Mouse (Mus musculus) ovary, postnatal 10 days (tissue): Measurements from ENCODE around the gene Tmem234.
A peak's percentile ranks its signal among the peaks of the same experiment; 100 is the strongest.

ENCODE experiments used
- DNase-seq: peaks from one replicate; pipeline ENCODE4 v3.0.0; 2022; ENCODE audit warnings: low spot score

Tmem234 gene

DNA sequence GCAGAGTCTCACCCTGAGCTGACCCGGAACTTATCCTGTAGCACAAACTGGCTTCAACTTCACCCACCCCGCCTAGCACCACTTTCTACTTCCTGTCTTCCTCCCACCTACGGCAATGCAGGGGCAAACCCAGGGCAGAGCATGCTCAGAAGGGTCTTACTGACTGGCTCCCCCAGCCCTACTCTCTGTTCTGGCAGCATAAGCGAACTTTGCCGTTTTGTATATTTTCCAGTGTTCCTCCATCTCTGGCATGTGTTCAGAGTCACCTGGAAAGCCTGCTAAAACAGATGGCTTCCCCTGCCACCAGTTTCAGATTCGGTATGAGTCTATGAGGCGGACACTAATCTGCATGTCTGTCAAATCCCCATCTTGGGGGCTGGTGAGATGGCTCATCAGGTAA is 20.1 kb upstream of the Tmem234 start:
- DNase-seq, result no peak

DNA sequence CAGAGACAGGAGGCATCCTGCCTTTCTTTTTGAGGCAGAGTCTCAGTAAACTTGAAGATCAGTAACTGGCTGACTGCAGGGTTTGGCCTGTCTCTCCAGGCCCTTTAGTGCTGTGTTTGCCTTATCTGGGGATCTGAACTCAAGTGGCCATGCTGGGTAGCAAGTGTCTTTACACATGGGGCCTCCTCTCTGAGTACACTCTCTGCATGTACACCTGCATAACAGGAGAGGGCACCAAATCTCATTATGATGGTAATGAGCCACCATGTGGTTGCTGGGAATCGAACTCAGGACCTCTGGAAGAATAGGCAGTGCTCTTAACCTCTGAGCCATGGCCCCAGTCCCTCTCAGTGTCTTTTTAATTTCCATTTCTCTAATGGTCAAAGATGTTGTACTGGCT is 18.2 kb upstream of the Tmem234 start:
- no peak for DNase-seq

- no peak for DNase-seq
Observed at GRCm38 (mm10) chr4:129584370-129584769, 16.1 kb upstream of the Tmem234 start.

DNA sequence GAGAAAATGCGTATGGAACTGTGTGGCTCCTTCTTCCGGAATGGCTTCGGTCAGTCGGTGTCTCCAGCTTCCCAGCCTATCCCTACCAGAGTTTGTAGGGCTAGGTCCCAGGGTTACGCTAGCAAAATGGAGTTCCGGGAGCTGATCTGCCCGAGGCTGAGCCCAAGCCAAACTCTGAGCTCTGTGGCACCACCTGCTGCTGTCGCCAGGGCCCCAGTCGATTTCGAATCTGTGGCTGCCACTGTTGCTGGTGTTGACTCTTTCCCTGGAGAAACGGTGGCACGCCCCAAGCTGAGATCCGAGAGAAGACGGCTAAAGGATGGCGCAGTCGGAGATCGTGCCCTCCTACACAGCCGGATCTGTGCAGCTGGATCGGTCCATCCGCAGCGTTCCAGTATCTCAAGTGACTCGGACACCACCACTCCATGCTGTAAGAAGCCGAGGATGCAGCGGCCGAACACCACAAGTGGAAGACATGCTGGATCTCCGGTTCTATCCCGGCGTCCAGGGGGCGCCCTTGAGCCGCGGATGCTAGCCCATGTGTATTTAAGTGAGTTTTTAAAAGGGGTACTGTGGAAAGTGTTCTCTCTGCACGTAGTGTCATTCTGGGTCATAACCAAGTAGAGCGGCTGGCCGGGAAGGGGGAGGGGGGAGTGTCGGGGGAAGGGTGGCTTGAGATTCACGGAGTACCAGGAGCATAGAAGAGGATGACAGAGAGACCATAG is 15.4 kb upstream of the Tmem234 start:
- peak; percentile 72 for DNase-seq

DNA sequence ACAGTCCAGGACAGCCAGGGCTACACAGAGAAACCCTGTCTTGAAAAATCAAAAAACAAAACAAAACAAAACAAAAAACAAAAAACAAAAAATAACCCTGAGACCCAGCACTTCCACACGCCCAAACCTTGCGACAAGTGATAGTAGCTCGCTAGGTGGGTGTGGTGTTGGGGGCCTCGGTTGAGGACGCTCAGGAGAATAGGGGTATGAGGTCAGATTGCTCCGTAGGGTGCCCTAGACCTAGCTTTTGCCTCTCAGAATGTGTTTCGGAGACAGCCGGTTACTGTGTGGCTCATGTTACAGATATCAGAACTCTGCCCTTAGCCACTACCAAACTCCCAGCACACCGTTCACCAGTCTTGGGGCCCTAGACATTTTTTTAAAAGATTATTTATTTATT is 14.7 kb upstream of the Tmem234 start:
- DNase-seq, result no peak

- DNase-seq, result no peak
Observed at GRCm38 (mm10) chr4:129586943-129587342, 13.5 kb upstream of the Tmem234 start.

GRCm38 (mm10) chr4:129588865-129589264 is 11.6 kb upstream of the Tmem234 start:
- no peak for DNase-seq

DNA sequence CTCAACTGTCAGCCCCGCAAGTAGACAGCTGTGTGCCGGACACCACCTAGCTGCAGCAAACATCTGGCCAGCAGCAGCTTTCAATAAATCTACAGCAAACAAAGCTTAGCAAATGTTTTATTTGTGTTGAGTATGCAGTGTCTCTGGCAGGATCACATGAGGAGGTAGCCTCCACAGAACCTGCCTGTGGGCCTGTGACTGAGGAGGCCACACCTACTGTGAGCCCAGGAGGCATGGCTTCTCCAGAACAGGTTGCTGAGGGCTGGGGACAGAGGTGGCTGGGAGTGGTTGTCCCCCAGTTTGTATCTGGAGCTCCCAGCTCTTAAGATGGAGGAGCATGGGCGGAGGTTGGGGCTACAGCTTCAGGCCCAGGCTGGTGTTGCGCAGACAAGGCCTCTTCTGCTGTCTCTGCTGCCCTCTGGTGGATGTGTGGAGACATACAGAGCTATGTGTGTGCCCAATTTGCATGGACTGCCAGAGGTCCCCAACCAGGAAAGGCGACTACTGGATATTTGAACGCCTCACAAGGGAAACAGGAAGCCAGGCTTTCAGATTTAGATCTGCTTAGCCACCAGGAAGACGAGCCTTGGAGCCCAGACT is 8.1 kb downstream of the Tmem234 start:
- DNase-seq, result peak; percentile 50

- DNase-seq, result no peak
Observed at GRCm38 (mm10) chr4:129609139-129609631, 8.7 kb downstream of the Tmem234 start.

GRCm38 (mm10) chr4:129610026-129610425 is 9.6 kb downstream of the Tmem234 start:
- DNase-seq, result no peak

GRCm38 (mm10) chr4:129610472-129610871 is 10.0 kb downstream of the Tmem234 start:
- no peak for DNase-seq

DNA sequence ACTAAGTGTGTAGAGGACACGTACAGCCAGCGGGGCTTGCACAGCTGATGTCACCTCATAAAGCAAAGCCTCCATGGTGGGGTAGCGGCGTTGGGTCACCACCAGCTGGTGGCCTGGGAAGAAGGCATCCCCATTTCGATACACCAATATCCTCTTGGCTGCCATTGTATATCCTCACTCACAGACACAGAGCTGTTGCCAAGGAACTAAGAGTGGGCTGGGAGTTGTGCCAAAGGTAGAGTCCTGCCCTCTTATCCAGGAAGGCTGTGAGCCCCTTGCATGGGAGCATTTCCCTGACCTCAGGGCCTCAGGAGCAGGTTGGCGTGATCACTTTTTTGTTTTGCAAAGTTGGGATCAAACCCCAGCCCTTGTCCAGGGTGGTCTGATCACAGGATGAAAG is 13.6 kb downstream of the Tmem234 start, which contains the start of gene Dcdc2b:
TSS of gene Dcdc2b (minus strand) at position 165 of the 400 bp plus-strand sequence.
- no peak for DNase-seq

DNA sequence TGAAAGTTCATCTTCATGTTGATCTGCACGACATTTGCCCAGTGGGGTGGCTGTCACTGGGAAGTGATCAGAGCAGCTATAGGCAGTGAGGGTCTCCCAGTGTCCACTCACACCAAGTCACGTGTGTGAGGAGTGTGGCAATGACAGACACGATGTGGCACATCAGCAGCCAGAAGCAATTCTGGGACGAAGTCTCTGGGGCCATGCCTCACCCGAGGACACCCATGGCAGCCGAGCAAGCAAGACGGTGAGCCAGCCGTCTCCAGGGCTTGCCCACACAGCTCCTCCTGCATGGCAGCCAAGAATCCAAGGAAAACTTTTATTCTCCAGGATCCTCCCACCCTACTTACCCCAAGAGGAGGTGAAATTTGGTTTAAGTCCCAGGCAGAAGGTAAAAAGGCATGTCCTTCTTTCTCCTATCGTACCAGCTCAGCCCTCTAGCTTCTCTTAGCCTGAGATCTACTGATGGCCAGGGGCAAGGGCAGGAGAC is 15.4 kb downstream of the Tmem234 start:
- DNase-seq, result no peak

DNA sequence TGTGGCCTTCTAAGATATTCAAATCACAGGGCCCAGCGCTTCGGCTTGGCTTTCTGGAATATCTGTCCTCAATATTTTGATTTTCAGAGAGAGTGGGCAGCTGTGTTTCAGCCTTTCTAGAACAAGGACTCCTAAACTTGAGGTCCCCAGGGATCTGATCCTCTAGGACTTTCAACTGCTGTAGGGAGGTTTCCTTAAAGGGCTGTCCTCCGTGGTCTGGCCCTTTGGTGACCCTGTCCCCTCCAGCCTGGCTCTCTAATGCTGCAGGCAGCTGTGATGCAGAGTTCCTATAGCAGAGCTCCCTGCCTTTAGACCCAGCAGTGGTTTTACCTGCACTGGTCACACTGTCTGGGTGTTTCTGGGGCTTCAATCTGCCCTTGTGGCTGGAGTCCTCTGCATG is 16.2 kb downstream of the Tmem234 start:
- no peak for DNase-seq

- no peak for DNase-seq
Observed at GRCm38 (mm10) chr4:129617121-129617641, 16.7 kb downstream of the Tmem234 start.

- no peak for DNase-seq
Observed at GRCm38 (mm10) chr4:129618031-129618430, 17.6 kb downstream of the Tmem234 start.

GRCm38 (mm10) chr4:129618786-129619691 is 18.6 kb downstream of the Tmem234 start, which contains the start of gene Iqcc:
Iqcc (minus strand) TSS chr4:129619099.
- peak; percentile 88 for DNase-seq

DNA sequence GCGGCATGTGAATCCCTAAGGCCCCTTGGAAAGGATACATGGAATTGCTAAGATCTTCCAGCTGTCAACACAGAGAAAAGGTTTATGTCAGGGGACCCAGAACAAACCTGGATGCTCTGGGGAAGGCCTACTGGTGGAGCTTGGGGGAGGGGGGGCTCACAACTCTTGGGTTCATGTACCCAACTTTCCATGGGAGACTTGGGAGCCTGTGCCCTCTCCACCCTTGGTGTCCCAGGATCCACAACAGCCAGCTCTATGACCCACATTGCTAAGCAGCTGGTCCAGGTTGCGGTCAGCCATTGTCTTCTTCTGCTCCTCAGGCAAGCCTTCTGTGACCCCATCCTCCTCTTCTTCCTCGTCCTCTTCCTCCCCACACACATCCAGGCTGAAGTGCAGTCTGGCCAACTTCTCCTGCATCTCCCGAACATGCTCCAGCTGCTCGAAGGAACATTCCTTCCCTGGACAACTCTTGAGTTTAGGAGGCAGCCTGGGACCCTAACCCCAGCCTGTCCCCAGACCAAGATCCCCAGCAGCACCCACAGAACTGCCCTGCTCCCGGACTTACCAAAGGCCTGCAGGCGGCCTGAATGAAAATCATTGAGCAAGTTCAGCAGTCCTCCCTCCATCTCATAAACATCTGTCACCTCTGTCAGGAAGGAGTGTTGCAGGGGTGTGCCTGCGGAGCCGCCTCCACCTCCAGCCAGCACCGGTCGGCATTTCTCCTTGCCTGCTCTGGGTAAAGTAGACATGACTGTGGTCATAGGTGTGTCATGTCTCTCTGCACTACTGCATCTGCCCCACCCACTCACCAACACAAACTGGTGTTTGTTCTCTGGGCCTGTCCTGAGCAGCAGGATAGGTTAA is 20.2 kb downstream of the Tmem234 start:
- DNase-seq, result no peak

DNA sequence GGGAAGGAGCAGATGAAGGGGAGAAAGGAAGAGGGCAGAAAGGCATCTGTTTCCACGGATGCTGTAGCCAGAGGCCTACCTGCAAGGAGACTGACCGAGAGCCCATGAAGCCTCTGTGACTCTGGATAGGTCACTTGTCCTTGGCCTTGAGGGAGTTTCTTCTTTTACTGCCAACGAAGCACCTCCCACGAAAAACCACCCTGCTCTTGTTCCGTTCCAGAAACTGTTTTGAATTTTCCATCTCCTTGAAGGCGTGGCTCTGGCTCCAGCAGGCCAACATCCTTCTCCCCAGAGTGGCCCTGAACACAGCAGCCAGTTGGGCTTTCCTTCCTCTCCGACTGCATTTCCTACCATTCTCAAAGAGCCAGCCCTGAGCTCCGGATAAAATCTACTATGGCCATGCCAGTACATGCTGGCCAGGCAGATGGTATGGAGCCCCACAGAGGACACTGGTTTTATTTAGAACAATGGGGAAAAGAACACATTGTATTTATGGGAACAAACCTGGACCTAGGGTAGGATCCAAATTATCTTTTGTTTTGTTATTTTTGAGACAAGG is 20.9 kb downstream of the Tmem234 start:
- no peak for DNase-seq

- DNase-seq, result no peak
Observed at GRCm38 (mm10) chr4:129622120-129622802, 21.8 kb downstream of the Tmem234 start.
